Mouse (Mus musculus): ENCODE results near the gene H2-M10.6.

- TF ChIP-seq CTCF (IDR thresholded peaks at IDR 0.05) = no peak
- TF ChIP-seq EP300 (IDR thresholded peaks at IDR 0.05) = no peak
Measured at GRCm38 (mm10) chr17:36858181-36858580, 46.2 kb downstream of the H2-M10.6 start.
